Mouse (Mus musculus) myocyte (in vitro differentiated cells): Measurements from ENCODE around the gene Sgta. TPM values are rescaled to one million over a fixed set of nuclear protein-coding genes. Genes with fewer than 3 reads are reported as not detected.

Experiments used
- H3K27me3 ChIP-seq: one replicate; pipeline ENCODE4 v1.6.1; 2011; ENCODE audit not compliant: control insufficient read depth, insufficient read depth, insufficient read length
- H3K36me3 ChIP-seq: one replicate; pipeline ENCODE4 v1.6.1; 2011; ENCODE audit not compliant: control insufficient read depth, insufficient read depth
- H3K4me2 ChIP-seq: one replicate; pipeline ENCODE4 v1.6.1; 2011; ENCODE audit warnings: low read depth, control low read depth
- H3K4me3 ChIP-seq: one replicate; pipeline ENCODE4 v1.5.1; 2011; ENCODE audit warnings: mild to moderate bottlenecking, control low read depth, moderate library complexity
- H3K79me2 ChIP-seq: one replicate; pipeline ENCODE4 v1.6.1; 2011; ENCODE audit not compliant: control insufficient read depth, insufficient read depth
- H3ac ChIP-seq: one replicate; pipeline ENCODE4 v1.6.1; 2011; ENCODE audit not compliant: control insufficient read depth, insufficient read length
- CEBPB ChIP-seq: IDR thresholded peaks from 2 replicates; pipeline ENCODE4 v1.6.1; 2011; ENCODE audit warnings: mild to moderate bottlenecking, moderate library complexity; ENCODE audit not compliant: poor library complexity, insufficient read depth, severe bottlenecking
- E2F4 ChIP-seq: IDR thresholded peaks from one replicate; pipeline ENCODE4 v1.6.1; 2011; ENCODE audit warnings: mild to moderate bottlenecking, control low read depth, moderate library complexity; ENCODE audit not compliant: insufficient read depth
- MAX ChIP-seq: IDR thresholded peaks from one replicate; pipeline ENCODE4 v1.6.1; 2011; ENCODE audit warnings: low read depth, mild to moderate bottlenecking, control low read depth
- MYOD1 ChIP-seq, 3 experiments: IDR thresholded peaks; one replicate each; pipeline ENCODE4 v1.6.1; 2011; ENCODE audit warnings: control low read depth in 2 of 3, low read depth in 2 of 3, mild to moderate bottlenecking in 2 of 3, moderate library complexity in 1 of 3; ENCODE audit not compliant: insufficient read length in 2 of 3, control insufficient read depth in 1 of 3
- MYOG ChIP-seq, 3 experiments: IDR thresholded peaks; one replicate each; pipeline ENCODE4 v1.6.1; 2011; ENCODE audit warnings: control low read depth in 2 of 3, low read depth in 2 of 3, mild to moderate bottlenecking in 2 of 3; ENCODE audit not compliant: insufficient read length in 2 of 3, control insufficient read depth in 1 of 3, insufficient read depth in 1 of 3
- POLR2A ChIP-seq: IDR thresholded peaks from one replicate; pipeline ENCODE4 v1.6.1; 2011; ENCODE audit warnings: low read depth, mild to moderate bottlenecking, control low read depth, moderate library complexity; ENCODE audit not compliant: insufficient read length
- POLR2AphosphoS2 ChIP-seq: IDR thresholded peaks from one replicate; pipeline ENCODE4 v1.6.1; 2011; ENCODE audit warnings: low read depth, control low read depth; ENCODE audit not compliant: insufficient read length
- REST ChIP-seq: IDR thresholded peaks from one replicate; pipeline ENCODE4 v1.6.1; 2011; ENCODE audit warnings: mild to moderate bottlenecking, control low read depth, moderate library complexity; ENCODE audit not compliant: insufficient read depth, insufficient read length
- SRF ChIP-seq: IDR thresholded peaks from one replicate; pipeline ENCODE4 v1.6.1; 2011; ENCODE audit warnings: low read depth; ENCODE audit not compliant: control insufficient read depth, insufficient read length
- TCF12 ChIP-seq: IDR thresholded peaks from one replicate; pipeline ENCODE4 v1.6.1; 2011; ENCODE audit warnings: mild to moderate bottlenecking, control low read depth; ENCODE audit not compliant: poor library complexity, insufficient read depth, severe bottlenecking
- TCF3 ChIP-seq: IDR thresholded peaks from one replicate; pipeline ENCODE4 v1.6.1; 2011; ENCODE audit warnings: low read depth, control low read depth; ENCODE audit not compliant: insufficient read length
- USF1 ChIP-seq: IDR thresholded peaks from one replicate; pipeline ENCODE4 v1.6.1; 2011; ENCODE audit warnings: low read depth, mild to moderate bottlenecking, control low read depth, moderate library complexity
- polyA plus RNA-seq: library from polyadenylated mRNA; unstranded; fragments of >200 nt; fragmentation: generic; extraction: Trizol; gene quantifications from one replicate; pipeline ENCODE4 v1.2.1, GENCODE M21; 2012; ENCODE audit warnings: missing spikeins

Gene Sgta
- polyA plus RNA-seq, 1 experiment, result 192 TPM

- no peaks in the 10 kb centered on the region for H3K36me3 ChIP-seq
- peaks cover 28% of the 10 kb centered on the region for H3K27me3 ChIP-seq
- no peaks in the 10 kb centered on the region for H3K79me2 ChIP-seq
- no peak overlapping the region for H3K4me2 ChIP-seq
- H3K4me3 ChIP-seq, result no peak overlapping the region
- H3ac ChIP-seq, result no peak overlapping the region
- TF ChIP-seq CEBPB (no peak), REST (no peak), POLR2A (no peak), POLR2AphosphoS2 (no peak), TCF3 (no peak), E2F4 (no peak), MYOG (IDR thresholded peaks at IDR 0.05; ENCODE audit: control insufficient read depth in 1 of 3, insufficient read depth in 1 of 3, insufficient read length in 2 of 3, low read depth in 2 of 3) (no peak)
Observed at GRCm38 (mm10) chr10:81001161-81001560, 58.8 kb downstream of the Sgta start.

DNA sequence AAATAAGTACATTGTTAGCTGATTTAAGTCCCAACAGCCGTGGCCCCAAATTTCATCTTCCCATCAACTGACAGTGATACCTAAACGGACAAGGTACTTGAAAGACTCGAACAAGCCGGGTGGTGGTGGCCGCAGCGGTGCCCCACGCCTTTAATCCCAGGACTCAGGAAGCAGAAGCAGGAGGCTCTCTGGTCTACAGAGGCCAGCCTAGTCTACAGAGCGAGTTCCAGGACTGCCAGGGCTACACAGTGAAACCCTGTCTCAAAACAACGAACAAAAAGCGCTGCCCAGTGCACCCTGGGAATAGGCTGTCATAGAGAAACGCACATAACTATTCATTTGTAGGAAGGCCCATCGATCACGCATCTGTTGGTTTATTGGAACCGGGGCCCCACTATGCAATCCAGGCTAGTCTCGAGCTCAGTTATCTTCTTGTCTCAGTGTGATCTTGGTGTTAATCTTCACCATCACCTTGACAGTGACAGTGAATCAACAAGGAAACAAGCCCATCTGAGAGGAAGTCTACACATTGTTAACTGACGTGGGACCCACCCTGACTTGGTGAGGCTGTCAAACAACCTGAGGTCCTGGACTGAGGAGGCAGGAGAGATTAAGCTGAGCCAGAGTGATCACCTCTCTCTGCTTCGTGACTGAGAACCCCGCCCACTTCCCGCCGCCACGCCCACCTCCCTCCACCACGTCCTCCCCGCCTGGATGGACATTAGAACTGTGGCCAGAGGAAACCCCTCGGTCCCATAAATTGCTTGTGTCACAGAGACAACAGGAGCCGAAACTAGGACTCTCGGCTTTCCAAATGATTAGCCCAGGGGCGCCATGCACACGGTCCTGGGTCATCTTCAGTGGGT, 59.6 kb downstream of the Sgta start:
- TF ChIP-seq MYOD1 (IDR thresholded peaks at IDR 0.05; ENCODE audit: control insufficient read depth in 1 of 3, insufficient read length in 2 of 3, low read depth in 2 of 3) (no peak), TCF12 (no peak), MYOG (IDR thresholded peaks at IDR 0.05; ENCODE audit: control insufficient read depth in 1 of 3, insufficient read depth in 1 of 3, insufficient read length in 2 of 3, low read depth in 2 of 3) (no peak), MAX (no peak), SRF (no peak), TCF3 (no peak), USF1 (no peak), REST (no peak), POLR2A (no peak), POLR2AphosphoS2 (no peak), CEBPB (no peak), E2F4 (no peak)
- H3K36me3 ChIP-seq, result no peaks in the 10 kb centered on the region
- H3K4me3 ChIP-seq, result no peak overlapping the region
- peaks cover 28% of the 10 kb centered on the region for H3K27me3 ChIP-seq
- no peaks in the 10 kb centered on the region for H3K79me2 ChIP-seq
- peak overlapping the region; percentile 8 for H3K4me2 ChIP-seq
- H3ac ChIP-seq, result no peak overlapping the region

GRCm38 (mm10) chr10:80999362-81000196, 60.4 kb downstream of the Sgta start:
- no peaks in the 10 kb centered on the region for H3K79me2 ChIP-seq
- peaks cover 26% of the 10 kb centered on the region for H3K27me3 ChIP-seq
- no peak for TF ChIP-seq E2F4
- no peak for TF ChIP-seq MYOD1 (IDR thresholded peaks at IDR 0.05; ENCODE audit: control insufficient read depth in 1 of 3, insufficient read length in 2 of 3, low read depth in 2 of 3)
- peak; percentile 22 for TF ChIP-seq MAX
- no peak for TF ChIP-seq TCF12
- no peak for TF ChIP-seq REST
- TF ChIP-seq SRF, result peak; percentile 61
- TF ChIP-seq MYOG (IDR thresholded peaks at IDR 0.05; ENCODE audit: control insufficient read depth in 1 of 3, insufficient read depth in 1 of 3, insufficient read length in 2 of 3, low read depth in 2 of 3), result no peak
- TF ChIP-seq TCF3, result no peak
- TF ChIP-seq USF1, result peak; percentile 41
- H3ac ChIP-seq, result no peak overlapping the region
- H3K36me3 ChIP-seq, result no peaks in the 10 kb centered on the region
- H3K4me3 ChIP-seq, result no peak overlapping the region
- H3K4me2 ChIP-seq, result peak overlapping the region; percentile 27

GRCm38 (mm10) chr10:80998778-80999177, 61.2 kb downstream of the Sgta start:
- peaks cover 18% of the 10 kb centered on the region for H3K27me3 ChIP-seq
- H3K36me3 ChIP-seq, result no peaks in the 10 kb centered on the region
- no peak overlapping the region for H3K4me2 ChIP-seq
- no peak overlapping the region for H3ac ChIP-seq
- H3K4me3 ChIP-seq, result no peak overlapping the region
- no peaks in the 10 kb centered on the region for H3K79me2 ChIP-seq
- TF ChIP-seq REST (no peak), MYOD1 (IDR thresholded peaks at IDR 0.05; ENCODE audit: control insufficient read depth in 1 of 3, insufficient read length in 2 of 3, low read depth in 2 of 3) (peak in 1 of 3 experiments; percentile 24), MYOG (IDR thresholded peaks at IDR 0.05; ENCODE audit: control insufficient read depth in 1 of 3, insufficient read depth in 1 of 3, insufficient read length in 2 of 3, low read depth in 2 of 3) (peak in 1 of 3 experiments; percentile 19), E2F4 (no peak)
